Mouse (Mus musculus): ENCODE results near the gene Ybx1. TPM values are rescaled to one million over a fixed set of nuclear protein-coding genes. Genes with fewer than 3 reads are reported as not detected.
A peak's percentile ranks its signal among the peaks of the same experiment; 100 is the strongest.

Gene Ybx1
- total RNA-seq, 2 experiments from 2014 or later, result 178 to 187 TPM

DNA sequence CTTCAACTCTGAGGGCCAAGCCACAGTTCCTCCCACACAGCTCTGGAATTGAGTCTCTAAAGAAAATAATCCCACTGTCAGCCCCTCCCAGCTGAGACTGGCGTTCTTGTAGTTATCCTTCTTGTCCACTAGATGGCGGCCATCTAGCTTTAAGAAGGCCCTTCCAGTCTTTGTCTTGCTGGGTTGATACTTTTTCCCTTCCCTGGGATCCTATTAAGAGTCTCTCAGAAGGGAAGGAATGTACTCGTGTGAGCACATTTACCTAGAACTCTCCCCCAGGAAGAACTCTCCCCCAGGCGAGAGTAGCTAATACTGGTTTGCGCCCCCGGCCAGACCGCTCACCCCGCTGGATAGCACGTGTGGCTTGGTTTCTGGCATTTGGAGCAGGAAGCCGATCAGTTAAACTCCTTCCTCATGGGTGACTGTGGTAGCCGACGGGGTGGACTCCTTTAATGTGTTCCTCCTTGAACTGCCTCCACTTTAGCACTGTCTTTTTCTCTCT, 55.2 kb downstream of the Ybx1 start:
- DNase-seq (ENCODE audit: low spot score in 2 of 2), result peak in 1 of 2 experiments; percentile 28

DNA sequence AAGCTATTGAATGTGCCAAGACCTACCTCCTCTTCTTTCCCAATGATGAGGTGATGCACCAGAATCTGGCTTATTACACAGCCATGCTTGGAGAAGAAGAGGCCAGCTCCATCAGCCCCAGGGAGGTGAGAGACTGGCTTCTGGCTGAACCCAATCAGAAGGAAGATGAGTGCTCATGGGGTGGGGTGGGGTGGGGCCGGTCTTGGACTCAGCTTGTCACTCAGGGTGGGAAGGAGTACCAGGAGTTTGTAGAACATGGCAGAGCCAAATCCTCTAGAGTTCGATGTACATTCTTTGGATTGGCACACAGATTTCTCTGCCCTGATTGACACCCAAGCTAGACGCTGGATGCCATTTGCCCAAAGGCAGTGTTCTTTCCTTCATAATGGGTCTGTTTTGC, 55.7 kb downstream of the Ybx1 start:
- no peak for DNase-seq (ENCODE audit: low spot score in 2 of 2)

DNA sequence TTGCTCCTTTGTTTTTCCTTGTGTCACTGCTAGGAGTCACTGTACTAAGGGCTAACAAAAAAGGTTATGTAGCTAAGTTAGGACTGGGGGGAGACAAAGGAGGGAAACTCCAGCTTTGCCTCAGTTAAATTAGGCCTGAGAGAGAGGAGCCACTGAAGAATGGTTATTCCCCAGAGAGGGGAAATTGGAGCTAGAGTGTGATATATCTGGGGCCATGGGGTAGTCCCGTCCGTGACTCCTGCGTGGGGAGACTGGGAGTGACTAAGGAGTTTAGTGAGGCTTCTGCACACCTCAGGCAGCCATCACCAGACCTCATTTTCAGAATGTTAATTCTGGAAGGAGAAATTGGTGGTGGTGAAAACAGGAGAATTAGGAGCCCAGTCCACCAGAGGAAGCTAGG, 60.1 kb downstream of the Ybx1 start:
- no peak for DNase-seq (ENCODE audit: low spot score in 2 of 2)

DNA sequence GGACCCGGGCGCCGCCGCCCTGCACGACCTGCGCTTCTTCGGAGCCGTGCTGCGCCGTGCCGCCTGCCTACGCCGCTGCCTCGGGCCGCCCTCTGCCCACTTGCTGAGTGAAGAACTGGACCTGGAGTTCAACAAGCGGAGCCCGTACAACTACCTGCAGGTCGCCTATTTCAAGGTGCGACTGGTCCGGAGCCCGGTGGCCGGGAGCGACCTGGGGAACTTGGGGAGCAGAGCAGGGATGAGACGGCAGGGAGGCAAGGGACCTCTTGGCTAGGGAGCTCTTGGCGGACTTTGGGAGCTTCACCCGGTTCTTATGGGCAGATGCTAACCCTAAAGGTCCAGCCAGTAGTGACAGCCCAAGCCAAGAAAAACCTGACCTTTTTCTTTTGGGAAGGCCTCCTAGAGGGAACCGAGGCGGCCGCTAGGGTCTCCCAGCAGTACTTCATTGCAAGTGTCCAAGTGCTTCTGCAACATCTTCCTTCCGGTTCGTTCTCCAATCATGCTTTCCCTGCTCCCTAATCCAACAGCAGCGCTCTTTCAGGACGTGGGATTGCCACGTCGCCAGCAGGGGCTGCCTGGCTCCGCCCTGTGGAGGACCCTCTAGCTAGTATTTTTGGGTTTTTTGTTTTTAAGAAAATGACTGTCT, 61.0 kb downstream of the Ybx1 start:
- peak; percentile 39 to 45 for DNase-seq (ENCODE audit: low spot score in 2 of 2)

DNA sequence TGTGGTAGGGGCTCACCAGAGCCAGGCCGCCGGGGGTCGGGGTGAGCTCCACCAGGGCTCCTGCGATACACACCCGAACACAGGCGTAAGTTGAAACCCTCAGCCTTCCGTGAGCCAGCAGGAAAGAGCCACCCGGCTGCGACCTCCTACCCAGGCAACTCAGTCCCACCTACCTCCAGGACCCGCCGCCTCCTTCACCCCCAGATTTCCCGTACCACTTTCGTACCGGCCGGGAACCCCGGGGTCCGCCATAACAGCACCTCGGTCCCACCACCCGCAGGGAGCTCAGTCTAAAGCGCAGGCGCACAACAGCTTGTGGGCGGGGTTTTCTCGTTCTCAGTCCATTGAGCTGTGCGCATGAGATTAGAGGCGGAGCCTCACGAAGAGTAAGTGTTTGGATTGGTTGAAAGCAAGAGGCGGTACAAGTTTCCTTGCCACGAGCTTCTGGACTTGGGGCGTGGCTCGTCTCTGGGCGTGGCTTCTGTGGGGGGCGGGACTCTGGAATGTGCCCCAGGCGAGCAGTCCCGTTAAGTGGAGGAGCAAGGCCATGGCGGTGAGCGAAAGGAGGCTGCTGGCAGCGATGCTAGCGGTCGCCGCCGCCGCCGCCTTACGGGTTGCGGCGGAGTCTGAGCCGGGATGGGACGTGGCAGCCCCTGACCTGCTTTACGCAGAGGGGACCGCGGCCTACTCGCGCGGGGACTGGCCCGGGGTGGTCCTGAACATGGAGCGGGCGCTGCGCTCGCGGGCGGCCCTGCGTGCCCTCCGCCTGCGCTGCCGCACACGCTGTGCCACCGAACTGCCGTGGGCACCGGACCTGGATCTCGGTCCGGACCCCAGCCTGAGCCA, 61.8 kb downstream of the Ybx1 start, which contains the start of the genes AU022252 and P3h1:
AU022252 (minus strand) TSS at position 303 of the 846 bp plus-strand sequence.
P3h1 (plus strand) TSS at position 506 of the 846 bp plus-strand sequence.
- DNase-seq (ENCODE audit: low spot score in 2 of 2), result peak; percentile 98 to 99

Other genes starting within 250 kb of the Ybx1 start
- 10 to 100 TPM; 75.2 to 91.1 TPM for gene Slc2a1, start 185.9 kb downstream of the Ybx1 start, total RNA-seq (2021)
- 1 to 10 TPM; 6.2 to 7.5 TPM for gene Zfp691, start 120.4 kb downstream of the Ybx1 start, total RNA-seq (2021)
- under 1 TPM; 0.40 TPM for gene Ermap, start 104.6 kb downstream of the Ybx1 start, total RNA-seq (2021)
- gene Svbp, start 99.3 kb downstream of the Ybx1 start, total RNA-seq (2021), result 10 to 100 TPM; 16.2 to 18.8 TPM
- gene Tmem269, start 76.4 kb downstream of the Ybx1 start, total RNA-seq (2021), result under 1 TPM; 0.30 to 0.49 TPM
- gene AU022252, start 61.9 kb downstream of the Ybx1 start, total RNA-seq (2021), result 10 to 100 TPM; 25.2 to 29.5 TPM
- gene P3h1, start 61.7 kb downstream of the Ybx1 start, total RNA-seq (2021), result 1 to 10 TPM; 7.6 to 7.8 TPM
- under 1 TPM in 1 of 2 experiments, not detected in 1; 0.44 TPM for gene Cldn19, start 39.2 kb downstream of the Ybx1 start, total RNA-seq (2021)
- 10 to 100 TPM; 16.2 to 17.4 TPM for gene Ppih, start 25.9 kb upstream of the Ybx1 start, total RNA-seq (2021)
- 10 to 100 TPM; 18.3 to 18.5 TPM for gene Ccdc30, start 120.9 kb upstream of the Ybx1 start, total RNA-seq (2021)
- 1 to 10 TPM; 5.5 to 6.1 TPM for gene Ppcs, start 127.8 kb upstream of the Ybx1 start, total RNA-seq (2021)
- under 1 TPM; 0.49 to 0.61 TPM for gene Zmynd12, start 128.2 kb upstream of the Ybx1 start, total RNA-seq (2021)
- 1 to 10 TPM; 9.7 TPM for gene Rimkla, start 198.0 kb upstream of the Ybx1 start, total RNA-seq (2021)
- gene Foxj3, start 242.4 kb upstream of the Ybx1 start, total RNA-seq (2021), result 10 to 100 TPM; 66.9 to 81.2 TPM
- 10 to 100 TPM; 20.5 to 20.7 TPM for gene Frg2f1, start 244.9 kb upstream of the Ybx1 start, total RNA-seq (2021)